1 mouse cellular context compared by ENCODE assay signal in the genomic region with DNA sequence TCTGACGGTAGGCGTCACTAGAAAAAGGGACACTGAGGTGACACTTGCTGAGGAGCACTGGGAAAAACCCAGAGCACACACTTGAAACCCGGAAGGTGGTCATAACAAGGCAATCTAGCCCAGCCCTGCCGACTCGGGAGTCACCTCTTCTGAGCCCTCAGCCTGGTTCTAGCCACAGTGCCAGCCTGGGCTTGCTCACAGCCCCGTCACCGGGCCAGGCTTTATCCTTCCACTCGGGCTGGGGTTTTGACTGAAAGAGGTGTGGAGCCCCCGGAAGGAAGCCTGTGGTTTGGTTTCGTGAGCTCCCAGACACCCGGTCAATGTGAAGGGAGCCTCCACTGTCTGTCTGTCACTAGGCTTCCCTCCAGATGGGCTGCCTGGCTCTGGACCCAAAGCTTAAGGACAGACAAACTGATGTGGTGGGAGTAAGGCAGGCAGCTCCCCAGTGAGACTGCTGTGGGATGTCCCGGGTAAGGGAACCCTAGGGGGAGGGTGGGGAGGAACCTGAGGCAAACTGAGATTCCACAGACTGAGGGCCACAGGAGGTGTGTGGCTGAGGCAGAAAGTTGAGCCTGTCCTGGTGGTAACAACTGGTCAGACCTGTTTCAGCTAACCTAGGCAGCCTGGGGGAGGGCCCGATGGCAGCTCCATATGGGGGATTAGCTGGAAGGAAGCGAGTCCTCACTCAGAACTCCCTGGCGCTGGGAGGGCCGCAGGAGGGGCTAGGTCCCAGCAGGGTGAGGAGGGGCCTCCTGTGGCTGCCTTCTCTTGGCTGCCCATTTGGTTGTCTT.
TF ChIP-seq lines count a peak whose summit lies in the region.

No protein-coding gene starts in this region.

TF ChIP-seq in CH12.LX, 34 proteins besides CTCF, POLR2A, EP300 and RAD21 (continued from another document):
- TF ChIP-seq USF1 (IDR thresholded peaks at IDR 0.05; ENCODE audit: low read depth, low read length) (no peak), ZC3H11A (IDR thresholded peaks at IDR 0.05; ENCODE audit: low read depth, low read length) (no peak), IRF4 (IDR thresholded peaks at IDR 0.05; ENCODE audit: low read depth, low read length) (peak; percentile 93), MAZ (IDR thresholded peaks at IDR 0.05; ENCODE audit: low read depth, low read length) (peak; percentile 68; the same call in 1 of the 2 replicates), MXI1 (IDR thresholded peaks at IDR 0.05; ENCODE audit: low read depth, low read length) (peak; percentile 76), USF2 (conservative IDR thresholded peaks at IDR 0.05; ENCODE audit: low read depth, low read length) (no peak), POLR2AphosphoS2 (IDR thresholded peaks at IDR 0.05; ENCODE audit: low read depth, low read length) (no peak), SMC3 (IDR thresholded peaks at IDR 0.05; ENCODE audit: low read depth, low read length) (no peak; the same call in 1 of the 2 replicates), ELF1 (IDR thresholded peaks at IDR 0.05; ENCODE audit: low read depth, low read length) (peak; percentile 95), BHLHE40 (IDR thresholded peaks at IDR 0.05; ENCODE audit: low read depth, low read length) (peak; percentile 71), NRF1 (IDR thresholded peaks at IDR 0.05; ENCODE audit: low read depth, low read length) (peak; percentile 46; the same call in 1 of the 2 replicates), TCF12 (IDR thresholded peaks at IDR 0.05; ENCODE audit: low read depth, low read length) (peak; percentile 91), MAX (IDR thresholded peaks at IDR 0.05; ENCODE audit: low read length) (peak; percentile 65; the same call in 1 of the 2 replicates), ZMIZ1 (IDR thresholded peaks at IDR 0.05; ENCODE audit: low read depth, low read length) (peak; percentile 40; the same call in 1 of the 2 replicates), NELFE (IDR thresholded peaks at IDR 0.05; ENCODE audit: low read depth, low read length) (peak; percentile 59), CHD2 (IDR thresholded peaks at IDR 0.05; ENCODE audit: low read length) (peak; percentile 44), JUN (IDR thresholded peaks at IDR 0.05; ENCODE audit: insufficient read depth, low read depth, low read length) (no peak), MAFK (IDR thresholded peaks at IDR 0.05; ENCODE audit: insufficient replicate concordance, low read length) (no peak), KAT2A (IDR thresholded peaks at IDR 0.05; ENCODE audit: insufficient replicate concordance, low read length) (no peak), UBTF (IDR thresholded peaks at IDR 0.05; ENCODE audit: low read depth, low read length) (peak; percentile 94; the same call in 1 of the 2 replicates), ETS1 (conservative IDR thresholded peaks at IDR 0.05; ENCODE audit: low read depth, low read length) (peak; percentile 88)
